Mouse (Mus musculus): ENCODE data around the gene Zfp119a. TPM values are rescaled to one million over a fixed set of nuclear protein-coding genes. Genes with fewer than 3 reads are reported as not detected.
"Not testable (repeated sequence)": the region's sequence is repeated elsewhere in the genome, so short reads cannot be mapped to it uniquely, and the experiment has no call there.

Zfp119a gene
- polyA plus RNA-seq, 2 experiments, result 3.5 to 10.3 TPM

- H3K27me3 ChIP-seq (ENCODE audit: control insufficient read depth, insufficient read depth, low read length), result no peaks in the 10 kb centered on the region
- WGBS, result 47% methylated on average over 2 of the region's 2 CpGs
Observed at GRCm38 (mm10) chr17:55884912-55885311, 6.2 kb upstream of the Zfp119a start.

GRCm38 (mm10) chr17:55883631-55884030, 4.9 kb upstream of the Zfp119a start:
- Histone ChIP-seq H3K9ac (ENCODE audit: low read depth, low read length, severe bottlenecking) (no peak overlapping the region), H3K4me2 (replicated peaks; ENCODE audit: low read depth, low read length, severe bottlenecking) (no peak overlapping the region), H3K36me3 (ENCODE audit: control insufficient read depth, insufficient read depth, low read length) (no peaks in the 10 kb centered on the region), H3K27ac (replicated peaks; ENCODE audit: low read depth, low read length) (no peak overlapping the region), H3K9me3 (ENCODE audit: control insufficient read depth, low read length) (no peaks in the 10 kb centered on the region), H3K4me3 (replicated peaks; ENCODE audit: low read length) (no peak overlapping the region), H3K27me3 (ENCODE audit: control insufficient read depth, insufficient read depth, low read length) (no peaks in the 10 kb centered on the region), H3K4me1 (ENCODE audit: control insufficient read depth, insufficient read depth, low read length) (no peaks in the 10 kb centered on the region; the same call in 1 of the 2 replicates)
- ATAC-seq (ENCODE audit: low FRiP score, low read depth) (no peak), DNase-seq (ENCODE audit: low spot score) (no peak)
- 47% methylated on average over 2 of the region's 2 CpGs for WGBS
- no peak for TF ChIP-seq POLR2A (IDR thresholded peaks at IDR 0.05; ENCODE audit: borderline replicate concordance, extremely low read depth, insufficient read depth, insufficient read length)

More at GRCm38 (mm10) chr17:55884912-55885311, 6.2 kb upstream of the Zfp119a start:
- Histone ChIP-seq H3K9ac (ENCODE audit: low read depth, low read length, severe bottlenecking) (no peak overlapping the region), H3K36me3 (ENCODE audit: control insufficient read depth, insufficient read depth, low read length) (no peaks in the 10 kb centered on the region), H3K4me2 (replicated peaks; ENCODE audit: low read depth, low read length, severe bottlenecking) (no peak overlapping the region), H3K4me3 (replicated peaks; ENCODE audit: low read length) (no peak overlapping the region), H3K27ac (replicated peaks; ENCODE audit: low read depth, low read length) (no peak overlapping the region), H3K9me3 (ENCODE audit: control insufficient read depth, low read length) (no peaks in the 10 kb centered on the region), H3K4me1 (ENCODE audit: control insufficient read depth, insufficient read depth, low read length) (no peaks in the 10 kb centered on the region)
- TF ChIP-seq POLR2A (IDR thresholded peaks at IDR 0.05; ENCODE audit: borderline replicate concordance, extremely low read depth, insufficient read depth, insufficient read length), result no peak
- DNase-seq (ENCODE audit: low spot score) (no peak), ATAC-seq (ENCODE audit: low FRiP score, low read depth) (no peak)

DNA sequence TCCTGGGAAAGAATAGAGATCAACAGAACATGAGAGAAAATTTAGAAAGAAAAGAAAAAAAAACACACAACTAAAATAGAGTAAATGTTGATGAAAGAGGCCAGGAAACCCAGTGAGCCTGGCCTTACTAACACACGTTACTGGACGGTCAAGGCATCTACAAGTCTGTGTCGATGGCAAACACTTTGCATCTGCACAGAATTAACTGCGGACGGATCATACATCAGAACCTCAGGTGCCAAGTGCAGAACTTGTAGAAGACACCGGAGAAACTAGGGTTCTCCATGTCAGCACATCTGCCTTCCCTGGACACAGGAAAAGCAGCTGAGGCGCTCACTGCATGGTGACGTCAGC, 471 bp downstream of the Zfp119a start:
- Histone ChIP-seq H3K9ac (ENCODE audit: low read depth, low read length, severe bottlenecking) (peak overlapping the region; percentile 59), H3K4me2 (replicated peaks; ENCODE audit: low read depth, low read length, severe bottlenecking) (peak overlapping the region; percentile 61), H3K4me3 (replicated peaks; ENCODE audit: low read length) (peak overlapping the region; percentile 47), H3K27ac (replicated peaks; ENCODE audit: low read depth, low read length) (peak overlapping the region; percentile 67; the same call in 1 of the 2 replicates)
- not testable (repeated sequence) for H3K27me3 ChIP-seq (ENCODE audit: control insufficient read depth, insufficient read depth, low read length); ATAC-seq (ENCODE audit: low FRiP score, low read depth); H3K9me3 ChIP-seq (ENCODE audit: control insufficient read depth, low read length); DNase-seq (ENCODE audit: low spot score); H3K36me3 ChIP-seq (ENCODE audit: control insufficient read depth, insufficient read depth, low read length); H3K4me1 ChIP-seq (ENCODE audit: control insufficient read depth, insufficient read depth, low read length)
- 4% methylated on average over 6 of the region's 8 CpGs for WGBS

GRCm38 (mm10) chr17:55877184-55877583, 1.5 kb downstream of the Zfp119a start:
- no peak overlapping the region for H3K4me3 ChIP-seq (replicated peaks; ENCODE audit: low read length)
- DNase-seq (ENCODE audit: low spot score), result no peak
- H3K9me3 ChIP-seq (ENCODE audit: control insufficient read depth, low read length), result no peaks in the 10 kb centered on the region
- no peak overlapping the region for H3K27ac ChIP-seq (replicated peaks; ENCODE audit: low read depth, low read length)
- no peaks in the 10 kb centered on the region for H3K27me3 ChIP-seq (ENCODE audit: control insufficient read depth, insufficient read depth, low read length)
- no peak overlapping the region for H3K4me2 ChIP-seq (replicated peaks; ENCODE audit: low read depth, low read length, severe bottlenecking)
- no peak for TF ChIP-seq POLR2A (IDR thresholded peaks at IDR 0.05; ENCODE audit: borderline replicate concordance, extremely low read depth, insufficient read depth, insufficient read length)
- H3K4me1 ChIP-seq (ENCODE audit: control insufficient read depth, insufficient read depth, low read length), result no peaks in the 10 kb centered on the region; the same call in 1 of the 2 replicates
- WGBS, result 89% methylated on average over 4 of the region's 4 CpGs
- no peak overlapping the region for H3K9ac ChIP-seq (ENCODE audit: low read depth, low read length, severe bottlenecking)
- H3K36me3 ChIP-seq (ENCODE audit: control insufficient read depth, insufficient read depth, low read length), result no peaks in the 10 kb centered on the region
- no peak for ATAC-seq (ENCODE audit: low FRiP score, low read depth)

DNA sequence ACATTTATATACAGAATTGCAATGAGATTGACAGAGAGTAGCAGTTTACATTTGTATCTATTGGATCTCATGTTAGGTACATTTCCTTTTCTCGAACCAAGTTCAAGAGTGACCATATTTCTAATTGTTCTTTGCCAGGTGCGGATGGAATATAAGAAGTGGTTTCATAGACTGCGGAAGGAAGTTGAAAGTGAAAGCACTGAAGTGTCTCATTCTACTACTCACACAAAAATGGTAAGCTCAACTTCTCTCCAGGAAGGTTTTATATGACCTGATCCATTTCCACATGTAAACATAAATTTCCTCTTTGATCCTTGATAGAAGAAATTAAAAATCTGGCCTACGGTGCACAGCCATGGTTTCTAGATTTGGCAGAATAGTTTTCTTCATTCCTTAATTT, 35.7 kb downstream of the Zfp119a start:
- H3K4me2 ChIP-seq (replicated peaks; ENCODE audit: low read depth, low read length, severe bottlenecking), result no peak overlapping the region
- DNase-seq (ENCODE audit: low spot score) (no peak), ATAC-seq (ENCODE audit: low FRiP score, low read depth) (no peak)
- no peak overlapping the region for H3K27ac ChIP-seq (replicated peaks; ENCODE audit: low read depth, low read length)
- no peaks in the 10 kb centered on the region for H3K27me3 ChIP-seq (ENCODE audit: control insufficient read depth, insufficient read depth, low read length)
- 92% methylated on average over 4 of the region's 4 CpGs for WGBS
- no peaks in the 10 kb centered on the region for H3K36me3 ChIP-seq (ENCODE audit: control insufficient read depth, insufficient read depth, low read length)
- H3K4me1 ChIP-seq (ENCODE audit: control insufficient read depth, insufficient read depth, low read length), result no peaks in the 10 kb centered on the region
- no peak for TF ChIP-seq POLR2A (IDR thresholded peaks at IDR 0.05; ENCODE audit: borderline replicate concordance, extremely low read depth, insufficient read depth, insufficient read length)
- no peaks in the 10 kb centered on the region for H3K9me3 ChIP-seq (ENCODE audit: control insufficient read depth, low read length)
- H3K9ac ChIP-seq (ENCODE audit: low read depth, low read length, severe bottlenecking), result no peak overlapping the region
- H3K4me3 ChIP-seq (replicated peaks; ENCODE audit: low read length), result no peak overlapping the region

GRCm38 (mm10) chr17:55821566-55821965, 57.2 kb downstream of the Zfp119a start:
- DNase-seq (ENCODE audit: low spot score) (no peak), ATAC-seq (ENCODE audit: low FRiP score, low read depth) (no peak)
- H3K27ac ChIP-seq (replicated peaks; ENCODE audit: low read depth, low read length), result no peak overlapping the region
- H3K36me3 ChIP-seq (ENCODE audit: control insufficient read depth, insufficient read depth, low read length), result no peaks in the 10 kb centered on the region
- H3K4me2 ChIP-seq (replicated peaks; ENCODE audit: low read depth, low read length, severe bottlenecking), result no peak overlapping the region
- no peak for TF ChIP-seq POLR2A (IDR thresholded peaks at IDR 0.05; ENCODE audit: borderline replicate concordance, extremely low read depth, insufficient read depth, insufficient read length)
- 66% methylated on average over 1 of the region's 1 CpGs for WGBS
- no peak overlapping the region for H3K4me3 ChIP-seq (replicated peaks; ENCODE audit: low read length)
- no peak overlapping the region for H3K9ac ChIP-seq (ENCODE audit: low read depth, low read length, severe bottlenecking)
- no peaks in the 10 kb centered on the region for H3K4me1 ChIP-seq (ENCODE audit: control insufficient read depth, insufficient read depth, low read length)
- no peaks in the 10 kb centered on the region for H3K9me3 ChIP-seq (ENCODE audit: control insufficient read depth, low read length)
- no peaks in the 10 kb centered on the region for H3K27me3 ChIP-seq (ENCODE audit: control insufficient read depth, insufficient read depth, low read length)

Data from limb, embryonic 14.5 days (tissue).